Mouse (Mus musculus) lung, adult 2 months (tissue): ENCODE measurements around the gene Stim1.

Source experiments
- CTCF ChIP-seq: fragments of 200-500 bp; IDR thresholded peaks from 2 replicates; pipeline ENCODE4 v1.5.1; 2011; ENCODE audit warnings: mild to moderate bottlenecking, low read length, control low read depth; ENCODE audit not compliant: insufficient read depth
- POLR2A ChIP-seq: fragments of 200-500 bp; IDR thresholded peaks from 2 replicates; pipeline ENCODE4 v1.6.1; 2011; ENCODE audit warnings: low read depth, mild to moderate bottlenecking, control low read depth, low read length, borderline replicate concordance; ENCODE audit errors: extremely low read depth

DNA sequence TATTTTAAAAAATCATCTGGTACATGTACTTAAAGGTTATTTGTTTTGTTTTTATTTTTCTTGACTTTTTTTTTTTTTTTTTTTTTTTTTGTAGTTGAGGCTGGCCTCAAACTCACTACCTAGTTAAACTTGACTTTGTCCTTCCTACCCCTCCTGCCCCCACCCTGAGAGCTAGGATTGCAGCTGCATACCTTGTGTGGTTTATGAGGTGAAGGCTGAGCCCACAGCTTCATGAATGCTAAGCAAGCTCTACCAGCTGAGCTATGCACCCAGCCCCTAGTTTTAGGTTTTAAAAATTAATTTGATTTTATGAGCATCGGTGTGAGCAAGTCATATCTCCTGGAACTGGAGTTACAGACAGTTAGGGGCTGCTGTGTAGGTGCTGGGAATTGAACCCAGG lies 7.1 kb upstream of the Stim1 start:
- TF ChIP-seq CTCF (no peak), POLR2A (no peak)
